Mouse (Mus musculus) neural tube, embryonic 15.5 days (tissue): ENCODE measurements around the gene Igsf3. TPM values are rescaled to one million over a fixed set of nuclear protein-coding genes. Genes with fewer than 3 reads are reported as not detected.

Source experiments
- ATAC-seq: fragments of 200-750 bp; cut with Nextera tagmentation; 2 replicates; pipeline ENCODE4 v1.8.0; 2017; ENCODE audit warnings: mild to moderate bottlenecking, moderate TSS enrichment, moderate library complexity; ENCODE audit not compliant: low FRiP score
- H3K27ac ChIP-seq: fragments of 300-500 bp; sonication (generic); replicated peaks from 2 replicates; pipeline ENCODE4 v1.5.1; 2015; ENCODE audit warnings: mild to moderate bottlenecking, inconsistent platforms
- H3K27me3 ChIP-seq: fragments of 300-500 bp; sonication (generic); replicated peaks from 2 replicates; pipeline ENCODE4 v1.6.1; 2015; ENCODE audit warnings: inconsistent platforms
- H3K36me3 ChIP-seq: fragments of 300-500 bp; sonication (generic); 2 replicates; pipeline ENCODE4 v1.6.1; 2015; ENCODE audit warnings: inconsistent platforms
- H3K4me1 ChIP-seq: fragments of 300-500 bp; sonication (generic); 2 replicates; pipeline ENCODE4 v1.6.1; 2015; ENCODE audit warnings: inconsistent platforms
- H3K4me2 ChIP-seq: fragments of 300-500 bp; sonication (generic); 2 replicates; pipeline ENCODE4 v1.6.1; 2015; ENCODE audit warnings: inconsistent platforms, mild to moderate bottlenecking, moderate library complexity
- H3K4me3 ChIP-seq: fragments of 300-500 bp; sonication (generic); replicated peaks from 2 replicates; pipeline ENCODE4 v1.5.1; 2015; ENCODE audit warnings: mild to moderate bottlenecking, inconsistent platforms
- H3K9ac ChIP-seq: fragments of 300-500 bp; sonication (generic); replicated peaks from 2 replicates; pipeline ENCODE4 v1.6.1; 2015; ENCODE audit warnings: mild to moderate bottlenecking, inconsistent platforms
- H3K9me3 ChIP-seq: fragments of 300-500 bp; sonication (generic); replicated peaks from 2 replicates; pipeline ENCODE4 v1.6.1; 2016; ENCODE audit warnings: inconsistent platforms
- WGBS: fragments of 180-500 bp; shearing (Covaris S2); methylation state at CpG from one replicate; pipeline ENCODE4 v1.1.7; 2015; ENCODE audit warnings: mixed read lengths; 5-methylcytosine and 5-hydroxymethylcytosine counted together
- polyA plus RNA-seq: library from polyadenylated mRNA; unstranded; fragments of >200 nt; fragmentation: Nextera tagmentation; extraction: Ambion mirVana; gene quantifications from 2 replicates; pipeline ENCODE4 v1.2.1, GENCODE M21; 2015

Gene Igsf3
- polyA plus RNA-seq, 1 experiment from 2014 or later = 89.7 TPM

DNA sequence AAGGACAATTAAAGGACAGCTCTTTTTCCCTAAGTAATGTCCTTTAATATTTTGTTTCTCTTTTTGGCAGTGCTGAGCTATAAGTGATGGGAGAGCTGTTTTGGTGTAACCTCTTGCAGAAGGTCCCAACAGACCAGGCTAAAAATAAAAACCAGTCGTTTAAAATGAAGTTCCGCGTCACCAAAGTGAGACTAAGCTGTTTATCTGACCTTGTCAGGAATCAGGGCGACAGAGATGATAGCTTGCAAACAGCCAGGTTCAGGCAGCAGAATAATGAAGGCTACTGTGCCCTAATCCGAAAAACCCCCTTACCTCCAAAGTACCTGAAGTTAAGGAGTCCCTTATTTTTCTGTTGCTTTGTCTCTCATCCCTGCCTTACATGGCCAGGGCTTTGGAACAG lies 21.2 kb upstream of the Igsf3 start:
- no peak overlapping the region for H3K27ac ChIP-seq
- H3K4me2 ChIP-seq = no peak overlapping the region
- H3K9me3 ChIP-seq = no peaks in the 10 kb centered on the region
- H3K4me1 ChIP-seq = peaks cover 8% of the 10 kb centered on the region
- no peak overlapping the region for H3K4me3 ChIP-seq
- WGBS = 71% methylated on average over 5 of the region's 5 CpGs
- H3K27me3 ChIP-seq = no peaks in the 10 kb centered on the region
- no peak overlapping the region for H3K9ac ChIP-seq
- no peaks in the 10 kb centered on the region for H3K36me3 ChIP-seq
- no peak for ATAC-seq

DNA sequence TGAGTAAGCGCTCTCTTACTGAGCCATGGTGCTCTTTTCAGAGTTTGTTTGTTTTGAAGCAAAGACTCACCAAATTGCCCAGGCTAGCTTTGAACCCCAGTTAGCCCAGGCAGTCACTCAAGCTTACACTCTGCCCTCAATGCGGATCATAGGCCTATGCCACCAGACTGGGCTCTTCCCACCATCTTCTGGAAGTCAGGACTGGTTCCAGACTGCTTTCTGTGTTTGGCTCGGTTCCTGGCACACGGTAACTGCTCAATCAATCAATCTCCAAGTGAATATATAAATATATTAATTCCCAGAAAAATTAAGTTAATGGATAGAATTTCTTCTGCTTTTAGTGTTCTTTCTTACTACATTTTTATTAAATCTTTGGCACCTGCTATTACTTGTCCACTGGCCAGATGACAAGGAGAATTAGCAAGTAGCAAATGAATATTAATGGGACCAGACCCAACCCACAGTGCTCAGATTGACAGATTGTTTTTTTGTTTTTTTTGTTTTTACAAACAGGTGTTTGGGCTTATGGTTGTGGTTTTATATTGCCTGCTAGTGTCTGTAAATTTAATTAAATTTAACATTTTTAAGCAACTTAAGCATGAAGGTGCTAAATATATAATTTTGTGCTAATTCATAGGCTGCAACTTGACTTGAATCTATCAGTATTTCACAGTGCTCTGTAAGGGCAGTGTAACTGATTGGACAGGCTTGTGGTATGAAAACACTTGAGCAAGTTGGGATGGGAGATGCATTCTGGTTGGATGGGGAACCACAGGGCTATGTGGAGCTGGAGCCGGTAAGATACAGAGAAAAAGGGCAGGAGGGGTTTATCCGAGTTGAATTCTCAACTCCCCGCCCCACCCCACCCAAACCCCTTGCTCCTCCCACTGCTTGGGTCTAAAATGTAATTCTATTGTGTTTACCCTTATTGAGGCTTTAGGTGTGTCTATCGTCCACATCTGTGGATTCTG lies 20.0 kb upstream of the Igsf3 start:
- H3K4me3 ChIP-seq = no peak overlapping the region
- ATAC-seq = no peak
- no peaks in the 10 kb centered on the region for H3K27me3 ChIP-seq
- no peak overlapping the region for H3K4me2 ChIP-seq
- no peaks in the 10 kb centered on the region for H3K9me3 ChIP-seq
- 78% methylated on average over 8 of the region's 8 CpGs for WGBS
- no peaks in the 10 kb centered on the region for H3K4me1 ChIP-seq
- H3K9ac ChIP-seq = no peak overlapping the region
- H3K27ac ChIP-seq = no peak overlapping the region
- no peaks in the 10 kb centered on the region for H3K36me3 ChIP-seq

DNA sequence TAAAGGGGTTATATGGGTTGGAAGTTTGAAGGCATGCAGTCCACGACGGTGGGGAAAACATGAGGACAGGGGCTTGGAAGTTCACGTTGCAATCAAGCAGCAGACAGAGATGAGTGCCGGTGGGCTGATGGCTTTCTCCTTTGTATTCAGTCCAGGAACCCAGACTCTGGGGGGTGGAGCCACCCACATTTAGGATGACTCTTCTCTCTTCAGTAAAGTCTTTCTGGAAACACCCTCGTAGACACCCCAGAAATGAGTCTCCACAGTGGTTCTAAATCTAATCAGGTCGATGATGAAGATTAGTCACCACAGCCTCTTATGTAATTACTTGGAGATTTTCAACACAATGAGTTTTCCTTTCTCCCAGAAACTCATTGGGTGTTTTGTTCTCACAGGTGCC lies 16.1 kb upstream of the Igsf3 start:
- Histone ChIP-seq H3K9me3 (no peaks in the 10 kb centered on the region), H3K36me3 (no peaks in the 10 kb centered on the region), H3K27ac (no peak overlapping the region), H3K27me3 (no peaks in the 10 kb centered on the region), H3K4me1 (peaks cover 1% of the 10 kb centered on the region; the same call in 1 of the 2 replicates), H3K4me2 (no peak overlapping the region), H3K9ac (no peak overlapping the region), H3K4me3 (no peak overlapping the region)
- ATAC-seq = no peak
- 91% methylated on average over 6 of the region's 6 CpGs for WGBS

DNA sequence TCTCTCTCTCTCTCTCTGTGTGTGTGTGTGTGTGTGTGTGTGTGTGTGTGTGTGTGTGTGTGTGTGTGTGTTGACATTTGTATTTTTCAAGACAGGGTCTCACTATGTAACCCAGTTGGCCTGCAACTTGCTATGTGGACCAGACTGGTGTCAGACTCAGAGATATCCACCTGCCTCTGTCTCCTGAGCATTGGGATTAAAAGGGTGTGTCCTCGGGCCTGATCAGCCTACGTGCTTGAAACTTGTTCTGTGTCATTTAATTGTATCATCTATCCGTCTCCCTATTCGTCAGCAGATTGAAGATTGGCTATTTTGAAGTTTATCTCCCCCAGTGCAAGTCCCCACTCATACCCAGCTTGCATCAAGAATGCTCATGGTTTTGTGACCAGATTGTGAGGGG lies 14.5 kb upstream of the Igsf3 start:
- H3K9me3 ChIP-seq = no peaks in the 10 kb centered on the region
- H3K4me2 ChIP-seq = no peak overlapping the region
- no peaks in the 10 kb centered on the region for H3K36me3 ChIP-seq
- H3K27ac ChIP-seq = no peak overlapping the region
- 81% methylated on average over 4 of the region's 4 CpGs for WGBS
- peaks cover 9% of the 10 kb centered on the region; the same call in 1 of the 2 replicates for H3K4me1 ChIP-seq
- no peak for ATAC-seq
- H3K4me3 ChIP-seq = no peak overlapping the region
- H3K27me3 ChIP-seq = no peaks in the 10 kb centered on the region
- H3K9ac ChIP-seq = no peak overlapping the region

DNA sequence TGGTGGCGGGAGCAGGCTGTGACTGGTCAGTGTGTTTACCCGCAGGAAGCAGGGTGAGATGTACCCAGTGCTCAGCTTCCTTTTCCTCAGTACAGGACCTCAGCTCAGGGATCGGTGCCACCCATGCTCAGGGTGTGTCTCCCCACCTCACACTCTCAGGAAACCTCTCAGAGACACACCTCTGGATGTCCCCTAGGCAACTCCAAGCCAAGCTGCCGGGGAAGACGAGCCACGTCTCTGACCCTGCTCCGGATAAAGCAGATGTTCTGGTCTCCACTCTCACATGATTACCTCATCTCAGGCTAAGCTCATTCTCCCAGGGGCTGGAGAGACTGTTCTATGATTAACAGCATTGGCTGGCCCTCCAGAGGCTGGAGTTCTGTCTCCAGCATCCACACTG lies 13.3 kb upstream of the Igsf3 start:
- no peaks in the 10 kb centered on the region for H3K27me3 ChIP-seq
- peaks cover 12% of the 10 kb centered on the region; the same call in 1 of the 2 replicates for H3K4me1 ChIP-seq
- H3K4me3 ChIP-seq = no peak overlapping the region
- ATAC-seq = no peak
- no peak overlapping the region for H3K4me2 ChIP-seq
- no peaks in the 10 kb centered on the region for H3K9me3 ChIP-seq
- 83% methylated on average over 7 of the region's 7 CpGs for WGBS
- no peaks in the 10 kb centered on the region for H3K36me3 ChIP-seq
- H3K27ac ChIP-seq = no peak overlapping the region
- no peak overlapping the region for H3K9ac ChIP-seq

DNA sequence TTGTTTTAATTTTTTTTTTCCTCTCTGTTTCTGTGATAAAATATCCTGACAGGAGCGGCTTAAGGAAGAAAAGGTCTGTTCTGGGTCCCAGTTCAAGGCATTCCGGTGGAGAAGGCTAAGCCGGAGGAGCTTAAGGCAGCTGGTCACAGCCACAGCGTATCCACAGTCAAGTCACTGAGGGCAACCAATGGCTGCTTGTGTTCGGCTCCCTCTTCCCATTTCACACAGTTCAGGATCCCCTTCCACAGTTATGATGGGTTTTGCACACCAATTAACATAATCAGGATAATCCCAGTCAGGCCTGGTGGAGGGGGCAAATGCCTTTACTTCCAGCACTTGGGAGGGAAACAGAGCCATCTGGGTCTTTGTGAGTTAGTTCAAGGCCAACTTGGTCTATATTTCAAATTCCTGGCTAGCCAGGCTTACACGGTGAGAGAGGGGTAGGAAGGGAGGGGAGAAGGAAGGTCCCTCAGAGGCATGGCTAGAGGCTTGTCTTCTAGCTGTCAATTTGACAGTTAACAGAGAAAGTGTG lies 11.7 kb upstream of the Igsf3 start:
- H3K4me2 ChIP-seq = no peak overlapping the region
- H3K36me3 ChIP-seq = no peaks in the 10 kb centered on the region
- no peak for ATAC-seq
- no peak overlapping the region for H3K9ac ChIP-seq
- no peaks in the 10 kb centered on the region for H3K27me3 ChIP-seq
- H3K4me1 ChIP-seq = peaks cover 22% of the 10 kb centered on the region
- 60% methylated on average over 6 of the region's 6 CpGs for WGBS
- H3K4me3 ChIP-seq = no peak overlapping the region
- H3K9me3 ChIP-seq = no peaks in the 10 kb centered on the region
- no peak overlapping the region for H3K27ac ChIP-seq

DNA sequence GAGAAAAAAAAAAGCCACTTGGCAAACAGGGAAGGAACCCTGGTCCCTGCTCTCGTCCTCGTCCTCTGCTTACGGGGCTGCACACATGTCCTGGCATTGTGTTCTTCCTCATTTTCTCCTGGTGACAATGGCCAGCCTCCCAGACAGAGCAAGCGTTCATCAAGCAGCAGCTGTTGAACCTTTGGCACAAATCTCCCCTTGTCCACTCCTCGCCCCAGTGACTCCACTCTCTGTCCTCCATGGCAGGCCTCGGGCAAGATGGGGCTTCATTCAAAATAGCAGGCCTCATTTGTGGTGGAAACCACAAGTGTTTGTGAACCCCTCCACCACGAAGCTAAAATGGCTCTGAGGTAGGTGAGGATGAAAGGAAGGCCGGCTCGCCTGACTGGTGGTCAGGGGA lies 11.0 kb upstream of the Igsf3 start:
- 44% methylated on average over 9 of the region's 9 CpGs for WGBS
- Histone ChIP-seq H3K27me3 (no peaks in the 10 kb centered on the region), H3K4me1 (peaks cover 22% of the 10 kb centered on the region), H3K27ac (peak overlapping the region; percentile 52; the same call in 1 of the 2 replicates), H3K36me3 (no peaks in the 10 kb centered on the region), H3K4me2 (no peak overlapping the region), H3K9ac (no peak overlapping the region), H3K4me3 (no peak overlapping the region), H3K9me3 (no peaks in the 10 kb centered on the region)
- ATAC-seq = no peak

DNA sequence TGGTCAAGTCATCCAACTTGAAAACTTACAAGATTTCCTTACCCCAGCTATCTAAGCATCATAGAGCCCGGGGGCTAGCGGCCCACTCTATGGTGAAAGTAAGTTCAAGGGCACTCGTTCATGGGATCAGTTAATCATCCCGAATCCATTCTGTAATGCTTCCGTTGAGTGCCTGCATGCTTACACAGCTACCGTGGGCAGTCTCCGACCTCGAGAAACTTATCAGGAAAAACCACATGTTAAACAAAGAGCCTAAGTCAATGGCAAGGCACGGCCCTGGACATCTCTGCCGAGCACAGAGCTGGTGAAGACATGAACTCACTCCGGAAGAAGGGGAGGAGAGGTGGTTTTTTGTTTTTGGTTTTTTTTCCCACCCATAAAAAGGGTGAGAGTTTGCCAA lies 9.5 kb upstream of the Igsf3 start:
- Histone ChIP-seq H3K4me1 (peaks cover 22% of the 10 kb centered on the region), H3K4me2 (no peak overlapping the region), H3K36me3 (no peaks in the 10 kb centered on the region), H3K27me3 (no peaks in the 10 kb centered on the region), H3K9me3 (no peaks in the 10 kb centered on the region), H3K9ac (no peak overlapping the region), H3K4me3 (no peak overlapping the region), H3K27ac (no peak overlapping the region)
- 78% methylated on average over 11 of the region's 11 CpGs for WGBS
- no peak for ATAC-seq

DNA sequence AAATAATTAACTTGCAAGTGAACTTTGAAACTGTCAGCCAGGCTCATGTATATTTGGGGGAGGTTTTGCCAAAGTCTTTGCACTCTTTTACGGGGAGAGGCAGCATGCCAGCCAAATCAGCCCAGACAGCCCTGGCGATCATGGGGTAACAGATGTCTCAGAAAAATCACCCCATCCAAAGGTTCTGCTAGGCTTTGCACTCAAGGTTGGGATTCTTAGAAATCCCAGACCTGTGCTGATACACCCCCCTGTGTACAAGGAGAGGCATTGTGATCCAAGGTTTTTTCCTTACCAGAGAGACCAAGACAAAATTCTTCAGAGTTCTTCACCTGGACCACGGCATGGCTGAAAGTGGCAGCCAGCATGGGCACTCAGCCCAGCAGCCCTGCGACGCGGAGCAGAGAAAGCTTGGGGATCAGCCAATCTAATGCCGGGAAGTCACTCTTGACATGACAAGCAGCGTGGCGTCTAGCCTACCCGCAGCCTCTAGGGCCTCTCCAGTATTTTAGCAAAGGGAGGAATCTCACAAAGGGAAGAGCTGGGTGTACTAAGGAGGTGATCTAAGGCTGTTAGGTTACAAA lies 7.5 kb upstream of the Igsf3 start:
- Histone ChIP-seq H3K4me2 (no peak overlapping the region), H3K27me3 (no peaks in the 10 kb centered on the region), H3K27ac (peak overlapping the region; percentile 18; the same call in 1 of the 2 replicates), H3K4me1 (peaks cover 22% of the 10 kb centered on the region), H3K36me3 (no peaks in the 10 kb centered on the region), H3K9ac (no peak overlapping the region), H3K4me3 (no peak overlapping the region), H3K9me3 (no peaks in the 10 kb centered on the region)
- 41% methylated on average over 10 of the region's 10 CpGs for WGBS
- no peak for ATAC-seq

DNA sequence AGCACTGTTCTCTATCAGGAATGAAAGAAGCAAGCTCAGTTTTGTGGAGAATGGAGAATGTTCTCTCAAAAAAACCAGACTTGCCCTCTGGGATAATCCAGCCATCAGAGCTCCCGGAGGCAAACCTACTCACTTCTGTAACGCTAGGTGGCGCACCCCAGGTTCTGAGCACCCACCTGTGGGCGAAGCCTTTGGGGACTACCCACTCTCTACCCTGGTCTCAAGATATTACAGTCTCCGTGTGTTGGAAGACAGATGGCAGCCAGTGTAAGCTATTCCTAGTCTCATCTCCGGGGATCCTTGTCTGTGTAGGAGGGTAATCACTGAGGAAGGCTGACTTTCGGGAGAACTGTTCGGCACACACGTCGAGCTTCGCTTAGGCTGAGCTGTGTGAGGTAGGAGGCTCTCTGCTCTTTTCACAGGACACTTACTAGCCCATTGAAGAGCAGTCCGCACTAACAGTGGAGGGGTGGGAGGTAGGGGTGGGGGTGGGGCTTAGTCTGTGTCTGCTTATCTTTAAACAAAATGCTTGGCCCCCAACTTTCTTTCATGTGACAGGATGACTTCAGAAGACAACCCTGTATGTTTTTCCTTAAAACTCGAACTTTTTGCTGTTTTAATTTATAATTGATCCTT lies 4.4 kb upstream of the Igsf3 start:
- no peak overlapping the region for H3K9ac ChIP-seq
- ATAC-seq = no peak
- no peaks in the 10 kb centered on the region for H3K36me3 ChIP-seq
- no peaks in the 10 kb centered on the region for H3K9me3 ChIP-seq
- H3K27ac ChIP-seq = no peak overlapping the region
- no peak overlapping the region for H3K4me2 ChIP-seq
- no peak overlapping the region for H3K4me3 ChIP-seq
- H3K4me1 ChIP-seq = peaks cover 18% of the 10 kb centered on the region
- no peaks in the 10 kb centered on the region for H3K27me3 ChIP-seq
- 46% methylated on average over 13 of the region's 13 CpGs for WGBS

DNA sequence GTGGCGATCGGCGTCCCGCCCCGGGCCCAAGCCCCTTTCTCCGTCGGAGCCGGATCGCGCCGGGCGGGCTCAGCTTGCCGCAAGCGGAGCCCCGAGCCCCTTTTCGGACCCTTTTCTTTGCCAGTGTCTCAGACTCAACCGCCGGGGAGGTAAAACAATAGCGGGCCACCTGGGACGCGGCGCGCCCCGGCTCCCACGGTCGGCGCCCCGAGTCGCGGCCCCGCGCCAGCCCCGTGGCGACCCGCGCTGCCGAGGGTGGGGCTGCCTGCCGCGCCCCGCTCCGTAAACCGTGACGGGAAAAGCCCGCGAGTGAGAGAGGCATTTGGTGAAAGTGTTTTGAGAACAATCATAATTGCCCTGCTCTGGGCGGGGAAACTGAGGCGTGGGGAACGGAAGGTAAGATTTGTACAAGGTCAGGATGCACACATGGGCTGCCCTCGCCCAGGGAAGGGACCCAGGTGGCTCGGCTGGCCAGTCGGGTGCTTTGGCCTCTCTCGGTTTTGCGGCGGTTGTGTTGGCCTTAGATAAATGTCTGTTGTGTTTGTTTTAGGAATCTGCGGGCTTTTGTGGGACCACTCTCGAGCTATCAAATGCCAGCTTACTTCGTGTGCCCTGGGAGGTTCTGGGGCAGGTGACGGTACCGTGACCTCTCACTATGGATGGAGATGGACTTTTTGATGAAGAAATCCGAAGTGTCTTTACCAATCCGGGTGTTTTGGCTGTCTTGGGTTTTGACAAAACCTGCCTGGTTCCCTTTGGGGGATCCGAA lies 557 bp downstream of the Igsf3 start:
- H3K4me3 ChIP-seq = peak overlapping the region; percentile 90
- peak; percentile 46 for ATAC-seq
- no peaks in the 10 kb centered on the region for H3K9me3 ChIP-seq
- no peaks in the 10 kb centered on the region for H3K27me3 ChIP-seq
- H3K4me1 ChIP-seq = peaks cover 51% of the 10 kb centered on the region
- peak overlapping the region; percentile 83 for H3K27ac ChIP-seq
- H3K4me2 ChIP-seq = peak overlapping the region; percentile 80
- H3K9ac ChIP-seq = peak overlapping the region; percentile 94
- under 1% methylated on average over 58 of the region's 62 CpGs for WGBS
- H3K36me3 ChIP-seq = no peaks in the 10 kb centered on the region
